Mouse (Mus musculus) neural tube, embryonic 13.5 days (tissue): ENCODE data around the gene Pwwp2b. TPM values are rescaled to one million over a fixed set of nuclear protein-coding genes. Genes with fewer than 3 reads are reported as not detected.

Source experiments
- ATAC-seq: fragments of 200-750 bp; cut with Nextera tagmentation; 2 replicates; pipeline ENCODE4 v1.8.0; 2017; ENCODE audit warnings: low read depth, mild to moderate bottlenecking, moderate TSS enrichment, moderate library complexity
- H3K27ac ChIP-seq: fragments of 300-500 bp; sonication (generic); replicated peaks from 2 replicates; pipeline ENCODE4 v1.5.1; 2015; ENCODE audit warnings: moderate library complexity, mild to moderate bottlenecking, inconsistent platforms
- H3K27me3 ChIP-seq: fragments of 300-500 bp; sonication (generic); 2 replicates; pipeline ENCODE4 v1.6.1; 2015; ENCODE audit warnings: mild to moderate bottlenecking, inconsistent platforms
- H3K36me3 ChIP-seq: fragments of 300-500 bp; sonication (generic); 2 replicates; pipeline ENCODE4 v1.6.1; 2015; ENCODE audit warnings: mild to moderate bottlenecking, inconsistent platforms
- H3K4me1 ChIP-seq: fragments of 300-500 bp; sonication (generic); replicated peaks from 2 replicates; pipeline ENCODE4 v1.6.1; 2015; ENCODE audit warnings: inconsistent platforms
- H3K4me2 ChIP-seq: fragments of 300-500 bp; sonication (generic); 2 replicates; pipeline ENCODE4 v1.6.1; 2015; ENCODE audit warnings: inconsistent platforms, mild to moderate bottlenecking, moderate library complexity
- H3K4me3 ChIP-seq: fragments of 300-500 bp; sonication (generic); 2 replicates; pipeline ENCODE4 v1.5.1; 2015; ENCODE audit warnings: mild to moderate bottlenecking, inconsistent platforms
- H3K9ac ChIP-seq: fragments of 300-500 bp; sonication (generic); 2 replicates; pipeline ENCODE4 v1.6.1; 2015; ENCODE audit warnings: moderate library complexity, mild to moderate bottlenecking, inconsistent platforms
- H3K9me3 ChIP-seq: fragments of 300-500 bp; sonication (generic); 2 replicates; pipeline ENCODE4 v1.6.1; 2016; ENCODE audit warnings: inconsistent platforms
- WGBS: fragments of 180-500 bp; shearing (Covaris S2); methylation state at CpG from one replicate; pipeline ENCODE4 v1.1.7; 2015; 5-methylcytosine and 5-hydroxymethylcytosine counted together
- polyA plus RNA-seq: library from polyadenylated mRNA; unstranded; fragments of >200 nt; fragmentation: Nextera tagmentation; extraction: Ambion mirVana; gene quantifications from 2 replicates; pipeline ENCODE4 v1.2.1, GENCODE M21; 2015

The Pwwp2b gene
- polyA plus RNA-seq, 1 experiment from 2014 or later = 5.5 TPM

GRCm38 (mm10) chr7:139270738-139271137 lies 22.5 kb downstream of the Pwwp2b start:
- Histone ChIP-seq H3K4me2 (no peak overlapping the region), H3K36me3 (no peaks in the 10 kb centered on the region), H3K27me3 (no peaks in the 10 kb centered on the region), H3K9ac (no peak overlapping the region), H3K4me1 (peaks cover 29% of the 10 kb centered on the region), H3K4me3 (no peak overlapping the region), H3K9me3 (no peaks in the 10 kb centered on the region), H3K27ac (no peak overlapping the region)
- no peak for ATAC-seq
- 87% methylated on average over 1 of the region's 1 CpGs for WGBS

DNA sequence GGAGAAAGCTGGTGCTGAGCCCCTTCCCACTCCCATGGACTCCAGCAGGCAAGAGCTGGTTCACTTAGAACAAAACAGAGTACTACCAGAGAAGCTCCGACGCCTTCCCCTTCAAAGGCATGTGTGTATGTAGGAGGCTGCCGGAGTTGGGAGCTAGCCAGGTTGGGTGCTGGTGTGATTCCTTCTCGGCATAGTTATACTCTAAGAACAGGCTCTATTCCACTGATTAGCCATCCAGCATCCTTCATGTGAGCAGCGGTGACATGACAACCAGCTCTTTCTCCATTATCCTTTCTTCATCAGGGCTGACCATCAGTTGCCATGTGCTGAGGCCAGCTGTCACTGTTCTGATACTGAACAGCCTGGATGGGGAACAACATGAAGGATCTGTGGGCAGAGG lies 23.6 kb downstream of the Pwwp2b start:
- no peak overlapping the region for H3K4me3 ChIP-seq
- ATAC-seq = no peak
- WGBS = 77% methylated on average over 5 of the region's 5 CpGs
- H3K4me1 ChIP-seq = peaks cover 31% of the 10 kb centered on the region
- no peak overlapping the region for H3K9ac ChIP-seq
- no peak overlapping the region for H3K4me2 ChIP-seq
- H3K36me3 ChIP-seq = no peaks in the 10 kb centered on the region
- H3K27me3 ChIP-seq = no peaks in the 10 kb centered on the region
- H3K27ac ChIP-seq = no peak overlapping the region
- no peaks in the 10 kb centered on the region for H3K9me3 ChIP-seq

DNA sequence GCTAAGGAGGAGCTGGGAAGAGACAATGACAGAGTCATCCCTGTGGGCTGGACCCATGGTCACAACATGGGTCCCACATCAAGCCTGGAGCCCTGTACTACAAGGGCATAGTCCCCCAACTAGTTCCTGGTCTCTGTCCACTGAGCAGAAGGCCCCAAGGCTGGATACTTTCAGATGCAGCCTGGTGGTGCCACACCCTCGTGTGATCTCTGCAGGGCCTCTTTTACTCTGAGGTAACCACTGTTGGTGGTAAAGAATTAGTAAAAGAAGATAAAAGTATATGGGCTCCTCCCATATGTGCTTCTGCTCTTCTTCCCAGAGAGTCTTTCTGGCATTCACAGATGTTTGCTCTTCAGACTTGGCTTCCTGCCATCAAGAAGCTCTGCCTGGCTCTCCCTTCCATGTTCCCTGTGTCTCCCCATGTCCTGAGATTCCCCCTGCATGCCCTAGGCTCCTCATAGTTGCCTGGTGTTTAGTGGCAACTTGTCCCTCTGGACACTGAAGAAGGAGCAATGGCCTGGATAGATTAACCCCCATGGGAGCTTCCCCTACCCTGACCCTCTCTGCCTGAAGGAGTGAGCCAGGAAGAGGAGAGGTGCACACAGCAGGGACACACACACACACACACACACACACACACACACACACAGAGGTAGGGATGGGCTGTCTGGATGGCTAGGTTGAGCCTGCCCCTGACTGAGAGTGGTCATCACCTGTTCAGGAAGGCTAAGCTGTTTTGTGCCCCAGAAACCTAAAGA lies 24.5 kb downstream of the Pwwp2b start:
- 52% methylated on average over 1 of the region's 1 CpGs for WGBS
- Histone ChIP-seq H3K9ac (no peak overlapping the region), H3K36me3 (no peaks in the 10 kb centered on the region), H3K4me3 (no peak overlapping the region), H3K4me2 (no peak overlapping the region), H3K27ac (peak overlapping the region; percentile 38; the same call in 1 of the 2 replicates), H3K4me1 (peaks cover 34% of the 10 kb centered on the region), H3K27me3 (no peaks in the 10 kb centered on the region), H3K9me3 (no peaks in the 10 kb centered on the region)
- ATAC-seq = no peak

DNA sequence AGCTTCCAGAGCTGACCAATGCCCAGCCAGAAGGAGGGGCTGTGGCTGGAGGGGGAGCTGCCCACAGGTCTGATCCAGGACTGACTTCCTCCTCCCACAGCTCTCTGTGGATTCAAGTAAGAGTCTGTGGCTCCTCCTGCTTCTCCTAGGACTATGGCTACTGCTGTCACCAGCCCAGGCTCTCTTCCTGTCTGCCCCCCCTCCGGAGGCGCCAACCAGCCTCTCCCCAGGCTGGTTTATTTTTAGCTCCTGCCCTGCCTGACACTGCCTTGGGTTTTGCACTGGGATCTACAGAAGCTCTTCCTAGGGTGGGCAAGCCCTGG lies 25.1 kb downstream of the Pwwp2b start:
- no peaks in the 10 kb centered on the region for H3K36me3 ChIP-seq
- no peak for ATAC-seq
- WGBS = 73% methylated on average over 2 of the region's 2 CpGs

DNA sequence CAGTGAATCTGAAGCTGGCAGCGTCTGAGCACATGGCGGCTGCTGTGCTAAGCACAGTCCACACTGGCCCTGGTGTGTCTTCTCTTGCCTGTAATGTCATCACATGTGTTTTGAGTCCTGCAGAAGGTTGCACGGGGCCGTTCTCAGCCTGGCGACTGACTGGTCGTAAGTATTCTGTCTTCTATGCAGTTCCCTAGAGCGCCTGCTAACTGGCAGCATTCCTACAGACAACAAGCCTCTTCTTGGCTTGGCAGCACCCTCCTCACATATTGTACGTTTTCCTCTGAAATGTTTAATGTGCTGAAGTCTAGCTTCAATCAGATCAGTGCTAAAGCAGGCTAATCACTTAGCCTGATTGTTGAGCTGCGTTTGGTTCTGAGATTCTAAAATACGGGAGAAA lies 27.3 kb downstream of the Pwwp2b start:
- H3K4me2 ChIP-seq = no peak overlapping the region
- H3K9ac ChIP-seq = 0 out of 2 replicates have a peak overlapping the region, but pooled peaks have one; percentile 22
- no peaks in the 10 kb centered on the region for H3K27me3 ChIP-seq
- ATAC-seq = peak; percentile 16; the same call in 1 of the 2 replicates
- WGBS = 61% methylated on average over 10 of the region's 10 CpGs
- no peaks in the 10 kb centered on the region for H3K36me3 ChIP-seq
- H3K9me3 ChIP-seq = no peaks in the 10 kb centered on the region
- peak overlapping the region; percentile 69 for H3K27ac ChIP-seq
- no peak overlapping the region for H3K4me3 ChIP-seq
- peaks cover 46% of the 10 kb centered on the region for H3K4me1 ChIP-seq

More for the DNA sequence above, 25.1 kb downstream of the Pwwp2b start:
- H3K27me3 ChIP-seq = no peaks in the 10 kb centered on the region
- no peak overlapping the region for H3K9ac ChIP-seq
- peaks cover 34% of the 10 kb centered on the region for H3K4me1 ChIP-seq
- H3K9me3 ChIP-seq = no peaks in the 10 kb centered on the region
- no peak overlapping the region; the same call in 1 of the 2 replicates for H3K27ac ChIP-seq
- no peak overlapping the region for H3K4me2 ChIP-seq
- no peak overlapping the region for H3K4me3 ChIP-seq

DNA sequence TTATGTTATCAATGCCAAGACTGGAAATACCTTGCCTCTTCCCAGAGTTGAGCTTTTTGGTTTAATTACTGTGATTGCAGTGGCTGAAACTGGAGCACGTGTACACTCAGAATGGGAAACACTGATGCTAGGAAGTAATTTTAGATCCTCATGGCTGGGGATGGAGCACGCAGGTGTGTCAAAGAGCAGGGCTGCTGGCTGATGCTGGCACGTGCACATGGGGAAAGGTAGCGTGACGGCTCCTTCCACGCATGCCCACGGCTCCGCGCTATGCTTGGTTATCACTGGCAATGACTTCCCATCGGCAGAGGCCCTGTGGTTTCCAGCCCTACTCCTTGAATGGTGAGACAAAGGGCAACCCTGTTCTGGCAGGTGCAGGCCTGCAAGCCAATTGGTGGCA lies 27.9 kb downstream of the Pwwp2b start:
- peak overlapping the region; percentile 56; the same call in 1 of the 2 replicates for H3K27ac ChIP-seq
- no peaks in the 10 kb centered on the region for H3K9me3 ChIP-seq
- H3K9ac ChIP-seq = no peak overlapping the region
- H3K4me1 ChIP-seq = peaks cover 51% of the 10 kb centered on the region
- no peaks in the 10 kb centered on the region for H3K36me3 ChIP-seq
- WGBS = 88% methylated on average over 10 of the region's 10 CpGs
- H3K4me2 ChIP-seq = no peak overlapping the region
- no peaks in the 10 kb centered on the region for H3K27me3 ChIP-seq
- no peak overlapping the region for H3K4me3 ChIP-seq
- no peak for ATAC-seq

- WGBS = 77% methylated on average over 7 of the region's 7 CpGs
- no peaks in the 10 kb centered on the region for H3K36me3 ChIP-seq
- H3K4me1 ChIP-seq = peaks cover 48% of the 10 kb centered on the region
- H3K9me3 ChIP-seq = no peaks in the 10 kb centered on the region
- no peak overlapping the region for H3K9ac ChIP-seq
- H3K4me2 ChIP-seq = no peak overlapping the region
- H3K27ac ChIP-seq = no peak overlapping the region
- H3K4me3 ChIP-seq = no peak overlapping the region
- H3K27me3 ChIP-seq = no peaks in the 10 kb centered on the region
- ATAC-seq = no peak
These were observed 29.3 kb downstream of the Pwwp2b start for GRCm38 (mm10) chr7:139277536-139277935.

- H3K27me3 ChIP-seq = no peaks in the 10 kb centered on the region
- H3K36me3 ChIP-seq = no peaks in the 10 kb centered on the region
- 0 out of 2 replicates have a peak overlapping the region, but pooled peaks have one; percentile 1 for H3K27ac ChIP-seq
- H3K4me1 ChIP-seq = peaks cover 34% of the 10 kb centered on the region
- H3K4me3 ChIP-seq = no peak overlapping the region
- no peak for ATAC-seq
- 72% methylated on average over 5 of the region's 5 CpGs for WGBS
- H3K9me3 ChIP-seq = no peaks in the 10 kb centered on the region
- H3K9ac ChIP-seq = no peak overlapping the region
- H3K4me2 ChIP-seq = no peak overlapping the region
These were observed 31.3 kb downstream of the Pwwp2b start for GRCm38 (mm10) chr7:139279571-139279970.

DNA sequence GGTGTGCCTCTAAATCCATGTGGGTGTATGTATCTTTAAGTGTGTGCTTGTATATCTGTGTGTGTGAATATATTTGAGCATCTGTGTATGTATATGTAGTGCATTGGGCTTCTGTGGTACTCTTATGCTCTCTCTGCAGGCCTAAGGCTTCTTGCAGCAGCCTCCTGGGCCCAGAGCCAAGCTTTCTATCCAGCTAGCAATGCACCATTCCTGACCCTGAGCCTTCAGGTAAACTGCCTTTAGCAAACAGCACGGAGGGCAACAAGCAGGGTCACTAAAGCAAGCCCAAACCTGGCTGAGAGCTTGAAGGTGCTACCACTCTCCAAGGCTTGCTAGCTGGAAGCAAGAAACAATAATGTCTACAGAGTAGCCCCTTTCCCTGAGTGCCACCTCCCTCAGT lies 31.8 kb downstream of the Pwwp2b start:
- no peaks in the 10 kb centered on the region for H3K27me3 ChIP-seq
- no peak overlapping the region for H3K9ac ChIP-seq
- H3K9me3 ChIP-seq = no peaks in the 10 kb centered on the region
- peaks cover 34% of the 10 kb centered on the region for H3K4me1 ChIP-seq
- no peak overlapping the region for H3K4me3 ChIP-seq
- no peak for ATAC-seq
- H3K4me2 ChIP-seq = no peak overlapping the region
- 77% methylated on average over 1 of the region's 1 CpGs for WGBS
- H3K27ac ChIP-seq = 0 out of 2 replicates have a peak overlapping the region, but pooled peaks have one; percentile 13
- no peaks in the 10 kb centered on the region for H3K36me3 ChIP-seq

DNA sequence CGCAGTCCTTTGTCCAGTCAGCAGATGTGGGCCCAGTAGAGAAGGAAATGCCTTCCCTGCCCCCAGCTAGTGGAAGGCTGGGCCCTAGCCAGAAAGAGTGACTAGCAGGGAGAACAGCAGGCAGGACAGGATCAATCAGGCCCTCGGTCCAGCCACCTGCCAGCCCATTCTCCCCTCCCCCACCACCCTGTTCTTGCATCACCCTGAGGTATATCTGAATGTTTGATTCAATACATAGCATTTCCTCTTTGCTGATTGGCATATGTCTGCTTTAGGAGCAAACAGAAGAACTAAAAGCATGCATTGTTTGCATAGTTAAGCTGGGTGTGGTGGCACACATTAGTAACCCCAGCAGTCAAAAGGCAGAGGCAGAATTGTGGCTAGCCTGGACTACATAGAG lies 32.9 kb downstream of the Pwwp2b start:
- 35% methylated on average over 2 of the region's 2 CpGs for WGBS

GRCm38 (mm10) chr7:139282037-139282436 lies 33.8 kb downstream of the Pwwp2b start:
- Histone ChIP-seq H3K4me1 (peaks cover 20% of the 10 kb centered on the region), H3K27ac (no peak overlapping the region), H3K4me3 (no peak overlapping the region), H3K9ac (no peak overlapping the region), H3K4me2 (no peak overlapping the region), H3K9me3 (no peaks in the 10 kb centered on the region), H3K36me3 (no peaks in the 10 kb centered on the region), H3K27me3 (no peaks in the 10 kb centered on the region)
- 72% methylated on average over 3 of the region's 3 CpGs for WGBS
- no peak for ATAC-seq

More for the DNA sequence above, 32.9 kb downstream of the Pwwp2b start:
- H3K4me3 ChIP-seq = no peak overlapping the region
- H3K36me3 ChIP-seq = no peaks in the 10 kb centered on the region
- no peaks in the 10 kb centered on the region for H3K27me3 ChIP-seq
- no peaks in the 10 kb centered on the region for H3K9me3 ChIP-seq
- no peak overlapping the region for H3K4me2 ChIP-seq
- no peak overlapping the region for H3K27ac ChIP-seq
- peaks cover 23% of the 10 kb centered on the region for H3K4me1 ChIP-seq
- no peak overlapping the region for H3K9ac ChIP-seq
- ATAC-seq = no peak

DNA sequence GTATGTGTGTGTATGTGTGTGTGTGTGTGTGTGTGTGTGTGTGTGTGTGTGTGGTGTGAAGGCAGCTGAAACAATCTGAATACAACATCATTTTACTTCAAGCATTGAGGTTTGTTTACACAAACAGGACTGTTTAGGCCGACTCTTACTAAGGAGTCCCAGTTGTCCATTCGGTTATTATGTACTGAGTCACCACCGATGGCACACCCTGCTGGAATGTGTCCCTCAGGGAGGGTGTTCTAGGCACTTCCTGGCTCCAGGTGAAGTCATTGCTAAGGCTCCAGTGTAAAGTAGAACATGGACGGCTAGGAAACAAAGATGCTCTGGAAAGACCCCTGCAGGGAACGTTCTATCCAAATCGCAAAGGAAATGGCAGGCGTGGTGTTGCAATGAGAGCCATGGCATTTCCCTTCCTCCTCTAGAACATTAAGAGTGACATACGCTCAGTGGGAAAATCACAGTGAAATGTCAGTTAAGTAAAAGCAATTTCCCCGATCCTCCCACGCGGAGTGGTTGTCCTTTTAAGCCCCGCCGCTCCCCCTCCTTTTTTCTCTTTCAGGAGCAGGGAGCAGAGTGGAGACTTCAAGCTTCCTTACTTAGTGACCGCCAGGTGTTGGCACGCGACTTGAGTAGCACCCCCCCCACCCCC lies 37.1 kb downstream of the Pwwp2b start:
- no peaks in the 10 kb centered on the region for H3K36me3 ChIP-seq
- no peak overlapping the region for H3K4me3 ChIP-seq
- H3K27ac ChIP-seq = no peak overlapping the region
- no peaks in the 10 kb centered on the region for H3K27me3 ChIP-seq
- peaks cover 6% of the 10 kb centered on the region; the same call in 1 of the 2 replicates for H3K4me1 ChIP-seq
- no peak for ATAC-seq
- no peak overlapping the region for H3K9ac ChIP-seq
- H3K9me3 ChIP-seq = no peaks in the 10 kb centered on the region
- no peak overlapping the region for H3K4me2 ChIP-seq
- 78% methylated on average over 16 of the region's 16 CpGs for WGBS
